Mouse (Mus musculus) kidney, embryonic 14.5 days (tissue): ENCODE measurements around the gene AC109138.7. TPM values are rescaled to one million over a fixed set of nuclear protein-coding genes. Genes with fewer than 3 reads are reported as not detected.

Experiments used
- ATAC-seq: fragments of 200-750 bp; cut with Nextera tagmentation; 2 replicates; pipeline ENCODE4 v1.8.0; 2017; ENCODE audit warnings: moderate number of reproducible peaks, mild to moderate bottlenecking, moderate TSS enrichment, moderate library complexity; ENCODE audit not compliant: low FRiP score, low TSS enrichment
- H3K27ac ChIP-seq: fragments of 300-500 bp; sonication (generic); 2 replicates; pipeline ENCODE4 v1.5.1; 2014; ENCODE audit warnings: low read depth, mild to moderate bottlenecking, low read length, moderate library complexity, mixed read lengths
- H3K27me3 ChIP-seq: fragments of 300-500 bp; sonication (generic); 2 replicates; pipeline ENCODE4 v1.6.1; 2014; ENCODE audit warnings: mild to moderate bottlenecking, low read length; ENCODE audit not compliant: control insufficient read depth, insufficient read depth
- H3K36me3 ChIP-seq: fragments of 300-500 bp; sonication (generic); 2 replicates; pipeline ENCODE4 v1.6.1; 2014; ENCODE audit warnings: low read length, mixed read lengths; ENCODE audit not compliant: control insufficient read depth, insufficient read depth
- H3K4me1 ChIP-seq: fragments of 300-500 bp; sonication (generic); 2 replicates; pipeline ENCODE4 v1.6.1; 2014; ENCODE audit warnings: low read length, mixed read lengths; ENCODE audit not compliant: control insufficient read depth, insufficient read depth
- H3K4me2 ChIP-seq: fragments of 300-500 bp; sonication (generic); replicated peaks from 2 replicates; pipeline ENCODE4 v1.6.1; 2014; ENCODE audit warnings: low read depth, mild to moderate bottlenecking, low read length
- H3K4me3 ChIP-seq: fragments of 300-500 bp; sonication (generic); 2 replicates; pipeline ENCODE4 v1.5.1; 2014; ENCODE audit warnings: mild to moderate bottlenecking, low read length
- H3K9ac ChIP-seq: fragments of 300-500 bp; sonication (generic); 2 replicates; pipeline ENCODE4 v1.6.1; 2014; ENCODE audit warnings: low read depth, mild to moderate bottlenecking, low read length, moderate library complexity
- H3K9me3 ChIP-seq: fragments of 300-500 bp; sonication (generic); 2 replicates; pipeline ENCODE4 v1.6.1; 2016; ENCODE audit warnings: low read length; ENCODE audit not compliant: control insufficient read depth
- WGBS: fragments of 180-500 bp; shearing (Covaris S2); extraction: QIAGEN DNeasy Blood & Tissue Kit; methylation state at CpG from one replicate; pipeline ENCODE4 v1.1.7; 2014; 5-methylcytosine and 5-hydroxymethylcytosine counted together
- polyA plus RNA-seq: library from polyadenylated mRNA; unstranded; fragments of >200 nt; fragmentation: Nextera tagmentation; extraction: Ambion mirVana; gene quantifications from 2 replicates; pipeline ENCODE4 v1.2.1, GENCODE M21; 2014

The AC109138.7 gene
- polyA plus RNA-seq: not detected in 2 replicates

DNA sequence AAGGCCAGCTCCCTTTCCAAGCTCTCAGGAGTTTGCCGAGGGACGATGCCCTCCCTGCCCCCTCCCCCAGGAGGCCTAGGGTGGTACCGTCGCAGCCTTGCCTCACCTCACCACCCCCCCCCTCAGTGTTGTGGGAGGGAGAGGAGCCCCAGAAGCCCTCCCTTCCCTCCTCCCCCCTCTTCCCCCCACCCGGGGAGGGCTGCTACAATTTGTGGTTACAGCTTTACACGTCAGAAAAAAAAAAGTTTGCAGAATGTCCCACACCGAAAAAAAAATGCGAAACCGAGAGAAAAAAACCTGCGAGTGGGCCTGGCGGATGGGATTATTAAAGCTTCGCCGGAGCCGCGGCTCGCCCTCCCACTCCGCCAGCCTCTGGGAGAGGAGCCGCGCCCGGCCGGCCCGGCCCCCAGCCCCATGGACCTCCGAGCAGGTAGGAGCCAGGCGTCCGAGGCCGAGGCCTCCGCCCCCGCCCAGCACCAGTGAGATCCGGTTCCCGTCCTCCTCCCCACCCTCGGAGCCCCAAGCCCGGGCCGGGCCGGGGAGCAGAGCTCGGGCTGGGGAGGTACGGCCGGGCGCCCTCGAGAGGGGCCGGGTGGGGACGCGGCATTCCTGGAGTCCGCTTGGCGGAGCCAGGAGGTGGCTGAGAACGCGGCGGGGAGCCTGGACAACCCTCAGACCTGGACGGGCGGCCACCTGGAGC, at the start of gene AC109138.7, which contains the start of gene Clcf1:
Gene AC109138.7 (plus strand): TSS at position 287 of the 700 bp plus-strand sequence.
Gene Clcf1 (plus strand): TSS at position 168 of the 700 bp plus-strand sequence.
- Histone ChIP-seq H3K27me3 (no peaks in the 10 kb centered on the region), H3K4me2 (peak within 1 kb of the TSS; percentile 93), H3K4me3 (peak within 1 kb of the TSS; percentile 84), H3K9ac (peak within 1 kb of the TSS; percentile 90), H3K36me3 (no peaks in the 10 kb centered on the region), H3K9me3 (no peaks in the 10 kb centered on the region), H3K4me1 (peaks cover 49% of the 10 kb centered on the region), H3K27ac (peak within 1 kb of the TSS; percentile 97)
- under 1% methylated on average over 49 of the region's 49 CpGs for WGBS
- ATAC-seq: peak; percentile 58

DNA sequence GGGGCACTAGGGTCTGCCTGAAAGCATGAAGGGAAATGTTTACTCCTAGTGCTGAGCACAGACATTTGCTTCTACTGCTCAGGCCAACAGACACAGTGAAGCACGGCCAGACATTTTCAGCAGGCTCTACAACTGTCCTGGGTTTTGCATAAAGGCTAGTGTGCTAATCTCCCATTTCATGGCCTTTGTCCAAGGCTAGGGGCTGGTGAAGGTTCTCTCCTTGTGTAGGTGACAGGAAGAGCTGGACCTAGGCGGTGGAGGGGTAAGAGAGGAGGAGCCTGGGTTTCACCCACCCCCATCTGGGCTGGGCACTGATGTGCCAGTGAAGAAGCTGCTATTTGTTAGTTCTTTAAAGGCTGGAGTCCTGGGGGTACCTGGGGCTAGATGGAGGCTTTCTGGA, 49.4 kb upstream of the AC109138.7 start:
- H3K27ac ChIP-seq: no peak overlapping the region
- H3K27me3 ChIP-seq: no peaks in the 10 kb centered on the region
- H3K4me3 ChIP-seq: no peak overlapping the region
- H3K4me1 ChIP-seq: peaks cover 13% of the 10 kb centered on the region
- no peak overlapping the region for H3K4me2 ChIP-seq
- WGBS: 83% methylated on average over 2 of the region's 2 CpGs
- 0 out of 2 replicates have a peak overlapping the region, but pooled peaks have one; percentile 7 for H3K9ac ChIP-seq
- ATAC-seq: no peak
- H3K9me3 ChIP-seq: no peaks in the 10 kb centered on the region
- H3K36me3 ChIP-seq: peaks cover 18% of the 10 kb centered on the region; the same call in 1 of the 2 replicates

DNA sequence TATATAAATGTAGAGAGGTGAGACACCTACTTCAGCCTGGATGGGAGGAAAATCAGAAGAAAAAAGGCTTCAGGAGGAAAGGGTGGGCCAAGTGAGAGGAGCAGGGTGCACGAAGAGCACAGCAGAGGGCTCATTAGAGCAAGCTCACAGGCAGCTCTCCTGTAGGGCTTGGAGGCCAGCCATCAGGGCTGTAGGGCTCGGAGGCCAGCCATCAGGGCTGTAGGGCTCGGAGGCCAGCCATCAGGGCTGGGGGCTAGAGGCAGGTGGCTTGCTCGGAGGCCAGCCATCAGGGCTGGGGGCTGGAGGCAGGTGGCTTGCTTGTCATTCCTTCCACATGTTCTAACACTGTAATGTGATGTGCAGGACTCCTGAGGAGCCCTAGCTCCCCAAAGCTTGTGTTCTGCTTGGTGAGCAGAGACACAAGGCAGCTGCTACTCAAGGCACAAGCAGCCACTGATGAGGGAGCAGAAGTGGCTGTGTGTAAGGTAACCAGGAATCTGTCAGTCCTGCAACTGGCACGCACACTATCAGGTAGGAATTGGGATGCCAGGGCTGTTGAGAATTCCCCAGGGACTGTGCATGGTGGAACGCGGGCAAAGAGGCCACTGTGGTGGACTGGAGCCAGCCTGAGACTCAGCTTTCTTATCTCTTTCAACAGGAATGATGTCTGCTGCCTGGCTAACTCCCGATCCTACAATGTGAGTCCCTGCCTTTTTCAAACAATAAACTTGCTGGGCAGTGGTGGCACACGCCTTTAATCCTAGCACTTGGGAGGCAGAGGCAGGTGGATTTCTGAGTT, 47.3 kb upstream of the AC109138.7 start:
- no peak overlapping the region for H3K27ac ChIP-seq
- no peak overlapping the region for H3K4me2 ChIP-seq
- peaks cover 21% of the 10 kb centered on the region for H3K4me1 ChIP-seq
- H3K36me3 ChIP-seq: peaks cover 1% of the 10 kb centered on the region; the same call in 1 of the 2 replicates
- WGBS: 79% methylated on average over 9 of the region's 9 CpGs
- H3K9me3 ChIP-seq: no peaks in the 10 kb centered on the region
- no peak for ATAC-seq
- H3K9ac ChIP-seq: no peak overlapping the region
- no peaks in the 10 kb centered on the region for H3K27me3 ChIP-seq
- H3K4me3 ChIP-seq: no peak overlapping the region

DNA sequence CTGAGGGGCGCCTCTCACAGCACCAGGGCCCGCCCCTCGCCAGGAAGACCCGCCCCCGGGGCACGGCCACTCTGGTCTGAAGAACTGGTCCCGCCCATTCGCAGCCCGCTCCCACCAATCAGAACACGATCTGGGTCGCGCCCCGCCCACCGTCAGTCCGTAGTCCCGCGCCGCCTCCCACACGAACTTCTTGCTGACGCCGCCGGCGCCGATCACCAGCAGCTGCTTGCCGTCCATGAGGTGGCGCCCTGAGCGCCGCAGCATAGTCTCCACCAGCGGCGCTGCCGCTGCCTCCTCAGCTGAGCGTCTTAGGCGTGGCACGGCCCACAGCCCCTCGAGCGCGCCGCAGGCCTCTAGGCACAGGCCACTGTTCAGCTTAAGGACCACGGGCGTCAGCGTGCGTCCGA, 44.8 kb upstream of the AC109138.7 start:
- Histone ChIP-seq H3K9me3 (no peaks in the 10 kb centered on the region), H3K4me1 (peaks cover 10% of the 10 kb centered on the region), H3K27me3 (no peaks in the 10 kb centered on the region), H3K4me2 (peak overlapping the region; percentile 77), H3K36me3 (no peaks in the 10 kb centered on the region), H3K4me3 (peak overlapping the region; percentile 44), H3K9ac (peak overlapping the region; percentile 78), H3K27ac (peak overlapping the region; percentile 88)
- ATAC-seq: peak; percentile 94
- under 1% methylated on average over 43 of the region's 43 CpGs for WGBS

DNA sequence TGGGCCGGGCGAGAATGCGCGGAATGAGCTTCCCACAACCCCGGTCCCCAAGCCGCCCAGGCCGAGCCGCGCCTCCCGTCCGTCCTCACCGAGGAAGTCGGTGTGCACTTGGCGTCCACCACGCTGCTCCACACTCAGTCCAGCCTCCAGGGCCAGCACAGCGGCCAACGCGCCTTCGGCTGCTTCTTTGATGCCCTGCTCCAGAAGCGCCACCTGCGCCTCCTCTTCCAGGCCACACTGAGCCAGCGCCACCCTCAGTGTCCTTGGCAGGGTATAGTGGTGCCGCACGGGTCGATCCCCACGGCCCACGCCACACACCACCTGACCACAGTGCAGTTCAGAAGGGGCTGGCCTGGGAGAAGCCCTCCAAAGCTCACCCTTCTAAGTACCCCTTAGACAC, 44.3 kb upstream of the AC109138.7 start:
- peaks cover 10% of the 10 kb centered on the region for H3K4me1 ChIP-seq
- H3K9me3 ChIP-seq: no peaks in the 10 kb centered on the region
- no peaks in the 10 kb centered on the region for H3K27me3 ChIP-seq
- ATAC-seq: peak; percentile 22; the same call in 1 of the 2 replicates
- H3K4me2 ChIP-seq: peak overlapping the region; percentile 77
- peak overlapping the region; percentile 44 for H3K4me3 ChIP-seq
- no peaks in the 10 kb centered on the region for H3K36me3 ChIP-seq
- peak overlapping the region; percentile 88 for H3K27ac ChIP-seq
- peak overlapping the region; percentile 78 for H3K9ac ChIP-seq
- WGBS: 8% methylated on average over 27 of the region's 27 CpGs

DNA sequence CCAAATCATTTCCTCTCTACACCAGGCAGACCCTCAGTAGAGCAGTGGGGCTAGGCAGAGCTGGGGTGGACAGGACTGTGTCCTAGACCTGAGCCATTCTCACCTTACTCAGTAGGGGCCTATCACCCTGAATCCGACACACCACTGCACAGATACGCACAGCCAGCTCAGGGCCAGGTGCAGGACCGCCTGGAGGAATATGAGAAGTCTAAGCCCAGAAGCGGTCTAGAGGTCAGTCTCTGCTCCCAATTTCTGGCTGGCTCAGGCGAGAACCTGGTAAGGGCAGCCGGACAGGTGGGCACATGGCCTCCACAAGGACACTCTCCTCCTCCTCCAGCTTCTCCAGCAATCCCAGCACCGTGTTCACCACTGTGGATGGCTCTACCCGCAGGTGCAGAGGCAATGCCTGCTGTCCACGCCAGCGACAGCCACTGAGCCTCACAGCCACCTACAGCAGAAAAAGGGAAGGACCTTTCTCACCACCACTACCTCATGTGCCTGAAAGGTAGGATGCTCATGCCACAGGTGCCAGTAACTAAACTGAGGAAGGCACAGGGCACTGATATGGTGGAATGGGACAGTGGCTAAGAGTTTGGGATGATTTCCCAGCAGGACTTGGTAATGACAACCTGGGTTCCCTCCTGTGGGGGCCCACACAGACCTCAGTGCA, 43.3 kb upstream of the AC109138.7 start:
- no peak overlapping the region for H3K27ac ChIP-seq

DNA sequence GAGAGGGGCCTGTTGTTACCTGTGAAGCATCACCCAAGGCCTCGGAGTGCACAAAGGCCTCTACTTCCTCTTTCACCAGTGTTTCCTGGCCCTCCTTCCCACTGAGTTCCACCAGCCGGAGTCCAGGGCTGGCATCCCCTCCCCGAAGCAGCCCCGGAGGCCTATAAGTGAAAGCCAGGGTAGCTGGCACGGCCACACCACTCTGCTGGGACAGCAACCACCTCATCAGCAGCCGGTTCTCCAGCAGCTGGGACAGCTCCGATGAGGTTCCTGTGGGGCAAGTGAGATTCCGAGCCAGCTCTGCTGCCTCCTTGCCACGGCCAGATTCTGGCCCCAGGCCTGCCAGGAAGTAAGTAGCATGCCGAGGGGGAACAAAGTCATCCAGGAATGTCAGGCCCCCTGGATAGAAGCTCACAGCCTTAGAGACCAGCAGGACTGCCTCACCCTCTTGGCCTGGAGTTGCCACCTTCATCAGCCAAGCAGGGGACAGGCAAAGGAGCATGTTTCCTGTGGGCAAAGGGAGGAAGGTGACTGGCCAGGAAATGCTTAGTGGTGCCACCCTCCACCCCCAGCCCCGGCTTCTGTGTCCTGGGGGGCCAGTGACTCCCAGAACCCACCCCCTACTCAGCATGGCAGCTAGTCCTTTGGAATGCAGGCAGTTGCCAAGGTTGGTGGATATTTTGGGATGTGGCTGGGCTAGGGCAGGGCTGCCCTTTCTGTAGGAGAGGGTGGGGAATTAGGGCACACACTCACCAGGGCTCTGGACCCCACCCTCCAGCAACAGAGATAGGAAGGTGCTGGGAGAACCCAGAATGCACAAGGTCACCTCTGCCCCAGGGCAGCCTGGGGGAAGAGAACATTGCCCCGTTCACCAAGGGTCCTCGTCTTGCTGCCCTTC, 42.5 kb upstream of the AC109138.7 start:
- no peak overlapping the region for H3K4me3 ChIP-seq
- no peak for ATAC-seq
- no peaks in the 10 kb centered on the region for H3K36me3 ChIP-seq
- WGBS: 74% methylated on average over 13 of the region's 13 CpGs
- no peak overlapping the region for H3K27ac ChIP-seq
- H3K9me3 ChIP-seq: no peaks in the 10 kb centered on the region
- H3K9ac ChIP-seq: 0 out of 2 replicates have a peak overlapping the region, but pooled peaks have one; percentile 23
- H3K27me3 ChIP-seq: 0 out of 2 replicates have a peak, but pooled peaks cover 3% of the 10 kb centered on the region
- H3K4me2 ChIP-seq: no peak overlapping the region
- H3K4me1 ChIP-seq: peaks cover 21% of the 10 kb centered on the region

More for the DNA sequence above, 43.3 kb upstream of the AC109138.7 start:
- Histone ChIP-seq H3K4me1 (peaks cover 19% of the 10 kb centered on the region), H3K4me3 (no peak overlapping the region), H3K9me3 (no peaks in the 10 kb centered on the region), H3K9ac (0 out of 2 replicates have a peak overlapping the region, but pooled peaks have one; percentile 23), H3K36me3 (no peaks in the 10 kb centered on the region), H3K4me2 (no peak overlapping the region), H3K27me3 (no peaks in the 10 kb centered on the region)
- ATAC-seq: no peak
- WGBS: 81% methylated on average over 10 of the region's 10 CpGs

DNA sequence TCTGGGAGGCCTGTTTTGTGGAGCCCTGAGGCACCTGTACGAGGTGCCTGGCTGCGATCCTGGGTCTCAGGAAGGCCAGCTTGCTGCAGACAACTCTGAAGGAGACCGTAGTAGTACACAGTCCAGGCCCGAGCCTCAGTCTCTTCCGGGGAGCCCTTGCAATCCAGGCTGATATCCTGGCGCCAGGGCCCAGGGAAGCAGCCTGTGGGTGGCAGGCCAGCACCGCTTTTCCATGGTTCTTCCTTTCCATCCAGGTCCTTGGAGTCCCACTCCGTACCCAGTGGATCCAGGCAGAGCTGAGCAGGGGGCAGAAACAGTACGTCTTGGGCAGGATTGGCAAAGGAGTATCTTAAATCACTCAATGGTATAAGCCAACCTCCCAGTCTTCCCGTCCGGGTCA, 41.2 kb upstream of the AC109138.7 start:
- Histone ChIP-seq H3K4me2 (no peak overlapping the region), H3K9me3 (no peaks in the 10 kb centered on the region), H3K27ac (no peak overlapping the region), H3K4me3 (no peak overlapping the region), H3K4me1 (peaks cover 21% of the 10 kb centered on the region), H3K36me3 (no peaks in the 10 kb centered on the region), H3K9ac (no peak overlapping the region; the same call in 1 of the 2 replicates), H3K27me3 (0 out of 2 replicates have a peak, but pooled peaks cover 3% of the 10 kb centered on the region)
- WGBS: 48% methylated on average over 11 of the region's 11 CpGs
- no peak for ATAC-seq
